Mouse (Mus musculus): ENCODE data around the gene Adora1. TPM values are rescaled to one million over a fixed set of nuclear protein-coding genes. Genes with fewer than 3 reads are reported as not detected.

The Adora1 gene
- polyA plus RNA-seq, 1 experiment from 2014 or later: 0.64 TPM

DNA sequence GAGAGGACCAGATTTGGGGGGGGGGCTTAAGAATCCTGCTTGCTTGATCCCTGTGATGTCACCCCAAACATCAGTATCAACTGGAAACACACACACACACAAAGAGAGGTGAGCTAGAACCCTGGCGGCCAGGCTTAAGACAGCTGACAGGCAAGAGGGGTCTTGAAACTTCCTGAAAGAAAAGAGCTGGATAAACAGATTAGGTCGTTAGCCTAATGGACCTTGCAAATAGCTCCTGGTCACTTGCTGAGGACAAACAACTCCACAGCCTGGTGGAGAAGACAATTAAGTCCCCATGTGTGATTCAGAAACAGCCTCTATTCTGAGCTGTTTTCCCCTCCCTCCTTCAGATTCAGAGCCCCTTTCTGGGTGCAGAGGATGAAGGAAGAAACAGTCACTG, 23.6 kb downstream of the Adora1 start:
- no peaks in the 10 kb centered on the region for H3K36me3 ChIP-seq
- H3K4me1 ChIP-seq: peaks cover 12% of the 10 kb centered on the region
- H3K9me3 ChIP-seq: no peaks in the 10 kb centered on the region
- no peak overlapping the region for H3K4me2 ChIP-seq (replicated peaks)
- no peak overlapping the region for H3K27ac ChIP-seq (replicated peaks)
- H3K9ac ChIP-seq (replicated peaks): no peak overlapping the region
- no peak overlapping the region for H3K4me3 ChIP-seq
- 22% methylated on average over 2 of the region's 2 CpGs for WGBS
- no peak for ATAC-seq (ENCODE audit: low FRiP score, low read depth)
- H3K27me3 ChIP-seq: peaks cover 16% of the 10 kb centered on the region; the same call in 1 of the 2 replicates

DNA sequence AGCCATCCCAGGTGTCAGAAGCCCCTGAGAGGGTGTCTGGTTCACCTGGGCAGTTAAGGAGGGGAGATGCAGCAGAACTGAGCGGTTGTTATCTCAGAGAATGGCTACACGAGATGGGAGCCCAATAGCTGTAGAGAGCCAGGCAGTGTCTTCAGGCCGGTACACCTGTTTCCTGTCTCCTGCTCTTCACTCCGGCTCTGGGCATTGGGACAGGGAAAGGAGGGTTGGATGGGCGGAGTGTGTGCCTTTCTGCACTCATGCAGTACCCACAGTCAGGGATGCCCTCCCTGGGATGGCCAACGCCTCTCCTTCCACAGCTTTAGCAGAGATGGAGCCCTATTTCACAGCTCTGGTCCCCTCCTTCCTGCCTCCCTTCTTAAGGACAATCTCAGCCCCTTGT, 24.2 kb downstream of the Adora1 start:
- H3K27ac ChIP-seq (replicated peaks): no peak overlapping the region
- H3K4me3 ChIP-seq: no peak overlapping the region
- no peaks in the 10 kb centered on the region for H3K36me3 ChIP-seq
- peaks cover 16% of the 10 kb centered on the region; the same call in 1 of the 2 replicates for H3K27me3 ChIP-seq
- H3K9me3 ChIP-seq: no peaks in the 10 kb centered on the region
- H3K4me2 ChIP-seq (replicated peaks): no peak overlapping the region
- no peak for ATAC-seq (ENCODE audit: low FRiP score, low read depth)
- 64% methylated on average over 6 of the region's 6 CpGs for WGBS
- H3K4me1 ChIP-seq: peaks cover 7% of the 10 kb centered on the region
- H3K9ac ChIP-seq (replicated peaks): no peak overlapping the region

DNA sequence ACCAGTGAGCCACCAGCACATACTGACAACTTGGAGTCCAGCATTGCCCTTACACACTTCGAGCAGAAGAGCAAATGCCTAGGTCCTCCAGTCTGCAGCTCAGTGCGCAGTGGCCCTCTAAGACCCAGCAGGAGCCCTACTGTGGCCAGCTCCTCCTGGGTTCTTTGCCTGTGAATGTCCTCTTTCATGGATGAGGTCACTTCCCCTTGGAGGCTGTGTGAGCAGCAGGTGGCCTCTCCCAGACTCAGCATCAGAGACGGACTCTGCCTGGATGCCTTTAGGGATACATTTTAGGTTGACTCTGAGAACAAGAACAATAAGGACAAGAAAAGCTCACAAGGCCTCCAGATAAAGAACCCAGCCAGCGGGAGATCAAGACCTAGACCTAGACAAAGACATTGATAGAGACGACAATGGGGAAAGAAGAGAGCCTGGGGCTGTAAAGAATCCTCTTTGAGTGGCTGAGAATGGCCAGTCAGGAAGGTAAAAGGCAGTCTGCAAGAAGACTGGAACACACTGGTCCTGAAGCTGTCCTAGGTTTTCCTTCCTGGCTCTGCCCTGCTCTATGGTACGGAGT, 25.0 kb downstream of the Adora1 start:
- ATAC-seq (ENCODE audit: low FRiP score, low read depth): no peak
- Histone ChIP-seq H3K27me3 (peaks cover 16% of the 10 kb centered on the region; the same call in 1 of the 2 replicates), H3K9me3 (no peaks in the 10 kb centered on the region), H3K4me2 (replicated peaks) (no peak overlapping the region), H3K36me3 (no peaks in the 10 kb centered on the region), H3K9ac (replicated peaks) (no peak overlapping the region), H3K4me1 (no peaks in the 10 kb centered on the region; the same call in 1 of the 2 replicates), H3K27ac (replicated peaks) (no peak overlapping the region), H3K4me3 (no peak overlapping the region)
- 49% methylated on average over 6 of the region's 6 CpGs for WGBS

DNA sequence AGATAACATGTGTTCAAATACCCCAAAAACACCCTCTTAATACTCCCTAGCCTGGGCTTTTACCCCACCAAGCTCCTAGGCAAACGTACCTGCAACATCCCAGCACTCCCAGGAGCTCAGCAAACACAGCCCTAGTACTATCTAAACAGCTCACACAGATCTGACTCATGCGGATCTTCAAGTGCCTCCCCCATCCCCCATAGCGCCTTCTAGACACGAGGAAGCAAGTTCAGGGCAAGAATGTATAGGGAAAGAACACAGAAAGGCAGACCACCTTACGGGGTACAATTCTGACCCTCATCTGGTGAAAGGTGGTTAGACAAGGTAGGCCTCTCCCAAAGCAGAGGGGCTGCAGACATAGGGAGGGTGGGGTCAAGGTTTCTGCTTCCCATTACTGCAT, 29.1 kb downstream of the Adora1 start:
- H3K36me3 ChIP-seq: no peaks in the 10 kb centered on the region
- H3K4me2 ChIP-seq (replicated peaks): no peak overlapping the region
- no peak for ATAC-seq (ENCODE audit: low FRiP score, low read depth)
- no peaks in the 10 kb centered on the region for H3K4me1 ChIP-seq
- H3K4me3 ChIP-seq: no peak overlapping the region
- 61% methylated on average over 5 of the region's 5 CpGs for WGBS
- H3K27ac ChIP-seq (replicated peaks): no peak overlapping the region
- no peaks in the 10 kb centered on the region for H3K9me3 ChIP-seq
- no peak overlapping the region for H3K9ac ChIP-seq (replicated peaks)
- H3K27me3 ChIP-seq: peaks cover 7% of the 10 kb centered on the region; the same call in 1 of the 2 replicates

DNA sequence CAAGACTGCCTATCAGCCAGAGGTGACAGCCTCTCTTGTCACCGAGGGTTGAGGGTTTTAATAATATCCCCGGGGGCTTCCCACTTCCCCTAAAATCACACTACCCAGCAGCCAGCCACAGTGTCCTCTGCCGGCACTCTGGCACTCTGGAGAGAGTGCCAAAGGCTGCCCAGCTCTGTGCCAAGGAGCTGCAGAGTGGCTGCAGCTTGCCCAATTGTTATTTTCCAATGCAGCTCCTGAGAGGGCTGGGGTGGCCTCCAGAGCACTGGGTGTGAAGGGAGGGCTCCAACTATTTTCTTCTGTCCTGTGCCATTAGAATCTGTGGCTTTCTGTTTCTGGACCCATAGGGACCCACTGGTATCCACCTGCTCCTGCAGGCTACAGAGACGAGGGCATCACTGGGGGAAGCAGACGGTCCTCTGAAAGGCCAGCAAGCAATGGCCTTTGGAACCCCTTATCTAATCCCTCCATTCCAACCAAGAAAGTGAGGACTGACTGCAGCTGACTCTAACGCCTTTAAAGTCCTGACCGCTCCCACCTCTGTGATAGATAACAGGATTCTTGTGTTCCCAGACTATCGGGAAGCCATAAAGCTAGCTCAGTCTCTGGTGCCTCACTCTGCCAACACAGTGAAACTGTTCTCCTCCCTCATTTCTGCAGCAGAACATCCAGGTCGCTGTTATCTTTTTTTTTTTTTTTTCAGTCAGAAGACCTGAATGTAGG, 29.8 kb downstream of the Adora1 start:
- Histone ChIP-seq H3K36me3 (no peaks in the 10 kb centered on the region), H3K4me3 (no peak overlapping the region), H3K9ac (replicated peaks) (no peak overlapping the region), H3K9me3 (no peaks in the 10 kb centered on the region), H3K27me3 (peaks cover 3% of the 10 kb centered on the region; the same call in 1 of the 2 replicates), H3K4me2 (replicated peaks) (no peak overlapping the region), H3K27ac (replicated peaks) (no peak overlapping the region), H3K4me1 (no peaks in the 10 kb centered on the region)
- no peak for ATAC-seq (ENCODE audit: low FRiP score, low read depth)
- WGBS: 66% methylated on average over 9 of the region's 9 CpGs

DNA sequence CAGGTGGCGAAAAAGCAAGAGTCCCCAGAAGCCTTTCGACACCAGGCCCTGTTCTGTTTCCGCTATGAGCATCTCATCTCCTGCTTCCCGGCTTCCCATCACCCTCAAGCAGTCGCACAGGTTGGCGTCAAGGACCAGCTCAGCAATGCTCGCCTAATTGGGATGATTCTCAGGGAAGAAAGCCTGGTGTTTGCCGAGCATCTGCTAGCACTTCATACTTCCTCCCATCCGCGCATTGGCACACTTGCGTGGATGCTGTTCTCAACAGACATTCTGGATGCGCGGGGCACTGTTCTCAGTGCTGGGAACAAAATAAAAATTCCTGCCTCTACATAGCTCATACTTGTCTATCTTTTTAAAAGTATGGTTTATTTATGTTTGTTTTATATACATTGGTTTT, 31.0 kb downstream of the Adora1 start:
- 92% methylated on average over 13 of the region's 13 CpGs for WGBS
- H3K27ac ChIP-seq (replicated peaks): no peak overlapping the region
- H3K27me3 ChIP-seq: peaks cover 3% of the 10 kb centered on the region; the same call in 1 of the 2 replicates
- no peaks in the 10 kb centered on the region for H3K36me3 ChIP-seq
- no peak overlapping the region for H3K9ac ChIP-seq (replicated peaks)
- no peaks in the 10 kb centered on the region for H3K4me1 ChIP-seq
- no peak for ATAC-seq (ENCODE audit: low FRiP score, low read depth)
- no peak overlapping the region for H3K4me2 ChIP-seq (replicated peaks)
- H3K9me3 ChIP-seq: no peaks in the 10 kb centered on the region
- no peak overlapping the region for H3K4me3 ChIP-seq

DNA sequence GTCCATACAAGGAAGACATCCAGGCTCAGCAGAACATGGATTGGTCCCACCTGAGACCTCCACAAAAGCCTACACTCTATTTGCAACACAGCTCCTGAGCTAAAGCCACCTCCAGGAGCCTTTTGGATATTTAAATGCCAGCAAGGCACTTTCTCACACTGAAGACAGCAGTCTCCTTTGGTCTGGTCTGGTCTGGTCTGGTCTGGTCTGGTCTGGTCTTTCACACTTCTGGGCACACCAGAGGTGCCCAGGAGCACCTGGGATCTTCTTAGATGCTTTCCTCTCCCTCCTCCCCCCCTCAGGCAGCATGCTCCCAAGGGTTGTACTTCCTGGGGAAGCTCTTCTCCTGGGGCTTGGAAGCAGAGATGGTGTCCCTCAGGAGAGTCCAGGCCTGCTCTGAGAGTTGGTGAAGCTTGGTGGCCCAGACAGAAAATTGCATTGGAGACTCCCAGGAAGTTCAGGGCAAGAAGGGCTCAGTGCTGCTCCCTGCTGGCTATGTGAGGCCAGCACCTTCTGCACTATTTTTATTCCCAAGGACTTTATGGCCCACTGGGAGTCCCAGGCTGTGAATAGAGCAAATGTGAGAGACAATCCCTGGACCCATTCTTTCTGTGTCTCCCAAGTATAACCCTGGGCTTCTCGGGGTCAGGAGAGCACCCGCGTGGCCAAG, 33.3 kb downstream of the Adora1 start:
- Histone ChIP-seq H3K27ac (replicated peaks) (no peak overlapping the region), H3K27me3 (peaks cover 3% of the 10 kb centered on the region; the same call in 1 of the 2 replicates), H3K4me1 (no peaks in the 10 kb centered on the region), H3K9ac (replicated peaks) (no peak overlapping the region), H3K9me3 (no peaks in the 10 kb centered on the region), H3K4me3 (no peak overlapping the region), H3K36me3 (no peaks in the 10 kb centered on the region), H3K4me2 (replicated peaks) (no peak overlapping the region)
- WGBS: 49% methylated on average over 3 of the region's 3 CpGs
- no peak for ATAC-seq (ENCODE audit: low FRiP score, low read depth)

DNA sequence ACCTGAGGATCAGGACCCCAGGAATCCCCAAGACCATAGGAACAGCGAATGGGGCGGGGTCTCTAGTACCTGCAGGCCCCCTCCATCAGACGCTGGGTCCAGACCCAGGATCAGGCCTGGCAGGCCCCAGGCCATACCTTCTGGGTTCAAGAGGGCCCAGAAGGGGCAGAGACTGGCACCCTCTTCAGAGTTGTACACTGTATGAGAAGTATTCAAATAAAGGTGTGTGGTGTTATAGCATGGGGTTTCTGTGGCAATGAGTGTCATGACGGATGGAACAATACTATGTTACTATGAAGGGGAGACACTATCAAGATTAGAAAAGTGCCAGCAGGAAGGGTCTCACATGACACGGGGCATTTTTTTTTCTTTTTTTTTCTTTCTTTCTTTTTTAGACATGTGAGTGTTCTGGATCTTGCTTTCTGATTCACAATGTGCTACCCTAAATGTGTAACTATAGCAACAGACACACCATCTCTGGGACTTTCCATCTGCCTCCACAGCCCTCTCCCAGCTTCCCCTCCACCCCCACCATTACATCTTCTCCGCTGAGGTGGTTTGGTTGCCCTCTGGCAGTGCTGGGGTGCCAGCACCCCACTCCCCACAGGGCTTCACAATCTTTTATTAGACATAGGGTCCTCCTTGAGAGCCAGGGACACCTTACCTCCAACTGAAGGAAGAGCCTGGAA, 34.1 kb downstream of the Adora1 start:
- 88% methylated on average over 6 of the region's 6 CpGs for WGBS
- Histone ChIP-seq H3K4me3 (no peak overlapping the region), H3K9me3 (no peaks in the 10 kb centered on the region), H3K27ac (replicated peaks) (no peak overlapping the region), H3K36me3 (no peaks in the 10 kb centered on the region), H3K27me3 (peaks cover 3% of the 10 kb centered on the region; the same call in 1 of the 2 replicates), H3K4me2 (replicated peaks) (no peak overlapping the region), H3K4me1 (0 out of 2 replicates have a peak, but pooled peaks cover under 1% of the 10 kb centered on the region), H3K9ac (replicated peaks) (no peak overlapping the region)
- ATAC-seq (ENCODE audit: low FRiP score, low read depth): no peak

DNA sequence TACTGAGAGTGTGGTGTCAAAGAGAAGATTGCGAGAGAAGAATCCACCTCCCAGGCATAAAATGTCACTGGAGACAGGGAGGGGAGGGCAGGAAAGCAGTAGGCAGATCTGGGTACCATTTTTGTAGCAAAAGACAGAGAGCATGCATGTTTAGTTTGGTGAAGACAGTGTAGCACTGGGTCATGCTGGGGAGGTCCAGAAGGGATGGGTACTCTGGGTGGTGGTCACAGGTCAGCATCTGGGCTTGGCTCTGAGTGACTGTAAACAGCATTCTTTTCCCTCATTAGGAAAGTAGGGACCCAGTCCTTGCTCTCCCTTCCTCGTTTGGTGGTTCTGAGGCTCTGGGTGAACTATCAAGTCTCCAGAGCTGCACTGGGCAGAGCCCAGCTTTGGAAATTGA, 34.8 kb downstream of the Adora1 start:
- ATAC-seq (ENCODE audit: low FRiP score, low read depth): no peak
- 71% methylated on average over 2 of the region's 2 CpGs for WGBS
- H3K4me2 ChIP-seq (replicated peaks): no peak overlapping the region
- H3K36me3 ChIP-seq: no peaks in the 10 kb centered on the region
- no peak overlapping the region for H3K9ac ChIP-seq (replicated peaks)
- H3K27ac ChIP-seq (replicated peaks): no peak overlapping the region
- no peak overlapping the region for H3K4me3 ChIP-seq
- no peaks in the 10 kb centered on the region for H3K9me3 ChIP-seq
- peaks cover 3% of the 10 kb centered on the region; the same call in 1 of the 2 replicates for H3K27me3 ChIP-seq
- H3K4me1 ChIP-seq: peaks cover 4% of the 10 kb centered on the region; the same call in 1 of the 2 replicates

DNA sequence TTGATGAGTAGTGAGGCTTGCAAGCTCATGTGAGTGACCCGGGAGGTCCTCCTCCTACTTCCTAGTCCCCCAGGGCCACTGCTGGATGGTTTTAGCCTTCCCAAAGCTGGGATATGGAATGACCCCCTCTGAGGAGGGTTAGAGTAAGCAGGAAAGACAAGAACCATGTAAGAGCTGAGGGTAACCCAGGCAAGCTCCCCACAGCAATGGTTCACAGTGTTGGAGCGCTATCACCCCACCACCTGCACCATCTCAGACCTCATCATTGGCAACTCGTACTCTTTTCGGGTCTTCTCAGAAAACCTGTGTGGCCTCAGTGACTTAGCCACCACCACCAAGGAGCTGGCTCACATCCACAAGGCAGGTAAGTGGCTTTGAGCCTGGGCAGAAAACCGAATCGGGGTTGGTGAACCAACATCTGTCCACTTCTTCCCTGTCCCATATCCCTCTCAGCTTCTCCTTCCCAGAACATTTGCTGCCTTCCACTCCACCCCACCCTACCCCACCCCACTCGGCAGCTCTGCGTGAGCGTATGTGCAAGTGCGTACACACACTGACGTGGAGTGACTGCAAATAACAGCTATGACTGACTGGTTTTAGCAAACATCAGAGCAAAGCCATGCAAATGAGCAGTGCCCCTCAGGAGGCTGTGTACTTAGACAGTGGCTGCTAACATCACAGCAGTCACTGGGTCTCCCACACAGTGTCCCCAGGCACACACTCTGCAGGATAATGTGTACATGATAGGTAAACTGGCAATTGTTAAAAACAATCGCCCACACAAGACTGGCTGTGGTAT, 36.8 kb downstream of the Adora1 start:
- Histone ChIP-seq H3K4me1 (peaks cover 4% of the 10 kb centered on the region; the same call in 1 of the 2 replicates), H3K9ac (replicated peaks) (no peak overlapping the region), H3K27ac (replicated peaks) (no peak overlapping the region), H3K4me2 (replicated peaks) (no peak overlapping the region), H3K9me3 (no peaks in the 10 kb centered on the region), H3K27me3 (peaks cover 3% of the 10 kb centered on the region; the same call in 1 of the 2 replicates), H3K4me3 (no peak overlapping the region), H3K36me3 (no peaks in the 10 kb centered on the region)
- WGBS: 84% methylated on average over 12 of the region's 12 CpGs
- ATAC-seq (ENCODE audit: low FRiP score, low read depth): no peak

DNA sequence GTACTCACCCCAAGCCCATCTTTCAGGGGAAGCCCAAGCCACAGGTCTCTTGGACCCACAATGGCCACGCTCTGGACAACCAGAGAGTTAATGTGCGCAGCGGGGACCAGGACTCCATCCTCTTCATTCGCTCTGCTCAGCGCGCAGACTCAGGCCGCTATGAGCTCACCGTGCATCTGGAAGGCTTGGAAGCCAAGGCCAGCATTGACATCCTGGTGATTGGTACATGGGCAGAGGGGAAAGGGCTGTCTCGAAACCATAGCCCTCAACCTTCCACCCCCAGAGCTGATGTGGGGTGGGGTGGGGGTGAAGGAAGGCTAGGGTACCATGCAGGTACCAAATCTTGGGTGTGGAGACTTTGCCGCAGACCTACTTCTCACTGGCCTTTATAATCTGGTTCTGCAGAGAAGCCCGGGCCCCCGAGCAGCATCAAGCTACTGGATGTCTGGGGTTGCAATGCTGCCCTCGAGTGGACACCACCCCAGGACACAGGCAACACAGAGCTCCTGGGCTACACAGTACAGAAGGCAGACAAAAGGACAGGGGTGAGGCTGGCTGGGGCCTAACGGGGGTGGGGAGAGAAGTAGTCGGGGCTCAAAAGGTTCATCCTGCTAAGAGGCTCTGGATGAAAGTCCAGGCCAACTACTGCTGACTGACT, 37.8 kb downstream of the Adora1 start:
- Histone ChIP-seq H3K27ac (replicated peaks) (no peak overlapping the region), H3K9me3 (no peaks in the 10 kb centered on the region), H3K4me1 (peaks cover 4% of the 10 kb centered on the region; the same call in 1 of the 2 replicates), H3K9ac (replicated peaks) (no peak overlapping the region), H3K4me2 (replicated peaks) (no peak overlapping the region), H3K4me3 (no peak overlapping the region), H3K27me3 (no peaks in the 10 kb centered on the region), H3K36me3 (no peaks in the 10 kb centered on the region)
- no peak for ATAC-seq (ENCODE audit: low FRiP score, low read depth)
- 77% methylated on average over 15 of the region's 15 CpGs for WGBS

Measured in midbrain, embryonic 12.5 days (tissue).